Mouse (Mus musculus): Measurements from ENCODE around the gene Cpxcr1.

Cpxcr1 gene

DNA sequence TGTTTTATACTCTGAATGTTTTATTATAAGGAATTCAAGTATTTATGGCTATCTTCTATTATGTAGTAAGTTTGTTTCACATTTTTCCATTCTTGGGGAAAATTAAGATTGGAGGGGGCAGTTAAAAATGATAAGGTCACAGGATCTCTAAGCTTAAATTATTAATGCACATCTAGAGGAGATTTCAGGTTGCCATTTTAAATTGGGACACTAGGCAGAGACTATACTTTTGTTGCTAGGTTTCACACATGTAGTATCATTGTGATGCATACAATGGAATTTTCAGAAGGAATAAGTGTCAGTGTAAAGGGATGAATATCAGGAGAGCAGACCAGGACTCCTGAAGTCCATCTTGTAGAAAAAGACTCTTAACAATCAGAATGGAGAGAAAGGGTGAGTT is at the start of gene Cpxcr1:
Cpxcr1 (plus strand) TSS at position 301 of the 400 bp plus-strand sequence.
- no peak for DNase-seq

Data from kidney, postnatal 10 days (tissue).